Mouse (Mus musculus): ENCODE results near the gene Wdr37. TPM values are rescaled to one million over a fixed set of nuclear protein-coding genes. Genes with fewer than 3 reads are reported as not detected.
A peak's percentile ranks its signal among the peaks of the same experiment; 100 is the strongest.
"Not testable (repeated sequence)": the region's sequence is repeated elsewhere in the genome, so short reads cannot be mapped to it uniquely, and the experiment has no call there.

Gene Wdr37
- total RNA-seq (2018; cell fraction: chromatin; rRNA removed), result 100 to 1,000 TPM in 20 of 26 experiments, 10 to 100 TPM in 6; 79.2 to 231 (median 134) TPM
- 10 to 100 TPM; 19.4 to 36.3 (median 23.0) TPM for total RNA-seq (2018; cell fraction: cytosol; rRNA removed)
- 100 to 1,000 TPM in 3 of 26 experiments, 10 to 100 TPM in 23; 47.4 to 203 (median 75.8) TPM for total RNA-seq (2018; cell fraction: nucleus; rRNA removed)
- polyA plus RNA-seq (2018), result 9.9 to 17.1 TPM (median 17.1 TPM) in 3 replicates

DNA sequence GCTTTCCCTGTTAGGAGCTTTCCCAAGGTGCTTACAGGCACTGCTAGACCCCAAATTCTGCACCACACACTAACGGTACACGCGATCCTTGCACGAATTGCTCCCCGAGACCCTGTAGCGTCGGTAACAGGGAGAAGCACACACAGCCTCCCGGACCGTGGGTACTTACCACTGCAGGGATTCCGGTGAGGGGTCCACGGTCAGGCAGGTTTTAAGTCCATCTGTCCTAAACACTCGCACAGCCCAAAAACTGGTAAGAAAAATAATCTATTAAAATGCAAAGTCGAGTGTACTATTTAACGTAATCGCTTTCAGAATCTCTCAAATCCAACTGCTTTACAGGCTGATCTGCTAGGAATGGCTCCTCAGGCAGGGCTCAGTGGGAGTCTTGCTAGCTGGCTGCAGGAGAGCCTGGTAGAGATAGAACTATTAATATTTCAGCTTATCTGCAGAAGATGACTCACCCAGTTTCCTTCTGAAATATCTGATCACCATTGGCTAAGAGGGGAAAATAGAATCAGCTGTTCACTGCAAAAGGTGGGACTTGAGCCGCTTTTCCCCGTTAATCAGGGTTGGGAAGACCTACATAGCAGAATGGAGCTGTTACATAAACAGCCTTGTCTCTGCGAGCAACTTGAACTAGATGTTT lies at the start of gene Wdr37:
Gene Wdr37, minus strand, starts transcription at position 596 of the 649 bp plus-strand sequence.
- H3K36me3 ChIP-seq (ENCODE audit: inconsistent target), result no peaks in the 10 kb centered on the region
- peaks cover 43% of the 10 kb centered on the region for H3K79me2 ChIP-seq (ENCODE audit: inconsistent target)
- peak within 1 kb of the TSS; percentile 94 for H3K4me3 ChIP-seq (ENCODE audit: inconsistent target)
- H3K27ac ChIP-seq, result peak within 1 kb of the TSS; percentile 95
- WGBS (ENCODE audit: missing documents), result 4% methylated on average over 18 of the region's 18 CpGs

DNA sequence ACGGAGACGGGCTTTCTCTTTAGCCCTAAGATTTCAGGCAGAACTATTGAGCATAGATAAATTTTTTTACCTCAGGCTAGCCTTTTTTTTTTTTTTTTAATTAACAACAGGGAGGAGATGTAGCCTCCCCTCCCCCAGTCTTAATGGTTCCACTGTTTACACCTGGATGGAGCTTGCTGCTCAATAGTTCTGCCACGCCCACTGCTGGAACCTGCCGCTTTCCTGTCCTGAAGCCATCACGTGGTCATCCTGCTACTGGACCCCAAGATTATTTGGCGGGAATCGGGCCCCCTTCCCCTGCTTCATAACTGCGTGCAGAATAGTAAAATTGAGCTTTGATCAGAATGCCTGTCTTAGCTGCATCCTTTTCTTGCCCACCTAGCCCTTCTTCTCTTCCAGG lies 42.2 kb upstream of the Wdr37 start:
- WGBS (ENCODE audit: missing documents), result 92% methylated on average over 7 of the region's 8 CpGs
- H3K27ac ChIP-seq; H3K79me2 ChIP-seq (ENCODE audit: inconsistent target); H3K4me3 ChIP-seq (ENCODE audit: inconsistent target); H3K36me3 ChIP-seq (ENCODE audit: inconsistent target): not testable (repeated sequence)

DNA sequence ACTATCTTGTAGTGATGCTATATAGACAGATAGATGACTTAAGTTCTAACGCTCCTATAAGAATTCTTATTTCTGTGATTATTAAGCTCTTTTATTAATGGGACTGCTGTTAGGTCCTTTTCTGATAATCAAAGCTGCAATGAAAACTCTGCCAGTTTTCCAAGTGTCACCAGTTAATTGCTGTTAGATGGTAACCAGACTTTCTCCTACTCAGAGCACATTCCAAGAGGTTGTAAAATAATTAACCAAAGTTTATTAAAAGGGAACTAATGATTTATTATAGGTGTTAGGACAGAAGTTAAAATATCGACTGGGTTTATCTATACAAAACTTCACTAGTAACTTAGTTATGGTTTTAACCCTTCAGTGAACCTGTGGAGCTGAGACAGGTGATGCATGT lies 34.3 kb upstream of the Wdr37 start:
- not testable (repeated sequence) for H3K4me3 ChIP-seq (ENCODE audit: inconsistent target); H3K27ac ChIP-seq; H3K36me3 ChIP-seq (ENCODE audit: inconsistent target); H3K79me2 ChIP-seq (ENCODE audit: inconsistent target)
- WGBS (ENCODE audit: missing documents), result 93% methylated on average over 2 of the region's 2 CpGs

DNA sequence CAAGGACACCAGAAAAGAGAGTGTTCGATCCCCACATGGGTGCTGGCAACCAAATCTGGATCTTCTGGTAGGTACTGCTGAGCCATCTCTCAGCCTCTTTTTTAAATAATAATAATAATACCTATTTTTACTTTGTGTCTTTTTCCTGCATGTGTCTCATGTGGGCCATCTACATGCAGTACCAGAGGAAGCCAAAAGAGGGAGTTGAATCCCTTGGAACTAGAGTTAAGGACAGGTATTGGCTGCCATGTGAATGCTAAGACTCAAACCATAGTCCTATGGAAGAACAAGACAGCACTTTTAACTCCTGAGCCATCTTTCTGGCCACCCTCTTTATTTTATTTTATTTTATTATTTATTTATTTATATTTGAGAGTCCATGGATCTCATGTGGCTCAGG lies 16.9 kb upstream of the Wdr37 start:
- 100% methylated on average over 1 of the region's 1 CpGs for WGBS (ENCODE audit: missing documents)
- no peak overlapping the region for H3K4me3 ChIP-seq (ENCODE audit: inconsistent target)
- H3K27ac ChIP-seq, result no peak overlapping the region
- H3K79me2 ChIP-seq (ENCODE audit: inconsistent target), result peaks cover 26% of the 10 kb centered on the region
- no peaks in the 10 kb centered on the region for H3K36me3 ChIP-seq (ENCODE audit: inconsistent target)

DNA sequence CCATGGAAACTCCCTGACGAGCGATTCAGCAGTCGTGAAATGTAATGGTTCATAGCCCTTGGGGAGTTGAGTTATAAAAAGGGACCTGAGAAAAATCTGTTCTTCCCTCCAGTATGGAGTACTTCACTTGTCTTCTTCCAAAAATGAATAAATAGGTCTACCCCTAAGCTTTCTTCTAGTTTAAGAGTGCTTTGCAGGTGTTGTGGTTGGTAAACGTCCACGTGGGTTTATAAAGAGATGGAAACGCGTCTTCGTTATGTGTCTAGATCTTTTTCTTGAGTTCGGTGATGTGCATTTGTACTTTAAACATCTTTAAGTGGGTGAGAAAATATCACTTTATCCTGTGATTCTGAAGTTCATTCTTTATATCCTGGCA lies 14.5 kb upstream of the Wdr37 start:
- Histone ChIP-seq H3K79me2 (ENCODE audit: inconsistent target) (peaks cover 26% of the 10 kb centered on the region), H3K27ac (peak overlapping the region; percentile 95), H3K36me3 (ENCODE audit: inconsistent target) (no peaks in the 10 kb centered on the region), H3K4me3 (ENCODE audit: inconsistent target) (peak overlapping the region; percentile 96)
- 5% methylated on average over 9 of the region's 9 CpGs for WGBS (ENCODE audit: missing documents)

DNA sequence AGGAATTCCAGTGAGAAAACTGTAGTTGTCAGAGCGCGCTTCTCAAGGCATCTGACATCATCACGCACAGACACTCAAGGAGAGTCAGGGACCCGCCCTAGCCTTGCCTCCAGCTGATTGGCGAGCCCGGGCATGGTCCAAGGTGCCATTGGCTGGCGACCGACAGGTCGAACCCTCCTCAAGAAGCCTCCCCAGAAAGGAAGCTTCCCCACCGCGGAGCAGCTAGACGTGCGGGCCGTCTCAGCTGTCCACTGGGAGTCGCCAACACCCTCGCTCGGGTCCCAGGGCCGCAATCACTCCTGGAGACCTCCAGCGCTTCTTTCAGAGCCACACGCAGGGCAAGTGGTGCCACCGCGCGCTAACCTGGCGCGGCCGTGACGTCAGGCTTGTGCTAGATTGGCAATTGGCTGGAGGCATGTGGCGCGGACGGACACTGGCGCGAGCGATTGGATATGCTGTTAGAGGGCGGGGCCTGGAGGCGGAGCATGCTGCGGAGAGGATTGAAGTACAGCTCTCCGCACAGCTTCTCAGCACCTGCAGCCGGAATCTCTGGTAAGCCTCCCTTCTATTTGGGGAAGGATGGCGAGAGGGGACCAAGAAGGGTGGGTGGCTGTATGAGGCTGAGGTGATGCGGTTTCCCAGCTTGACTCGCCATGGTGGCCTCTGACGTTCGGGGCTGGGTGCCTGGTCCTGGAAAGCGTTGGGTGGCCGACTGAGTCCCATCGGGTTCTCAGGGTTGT lies 13.9 kb upstream of the Wdr37 start, which contains the start of gene Idi1:
Gene Idi1, plus strand, starts transcription at position 57 of the 740 bp plus-strand sequence.
- Histone ChIP-seq H3K4me3 (ENCODE audit: inconsistent target) (peak within 1 kb of the TSS; percentile 96), H3K27ac (peak within 1 kb of the TSS; percentile 95), H3K36me3 (ENCODE audit: inconsistent target) (no peaks in the 10 kb centered on the region), H3K79me2 (ENCODE audit: inconsistent target) (peaks cover 26% of the 10 kb centered on the region)
- WGBS (ENCODE audit: missing documents), result 0% methylated on average over 39 of the region's 46 CpGs

DNA sequence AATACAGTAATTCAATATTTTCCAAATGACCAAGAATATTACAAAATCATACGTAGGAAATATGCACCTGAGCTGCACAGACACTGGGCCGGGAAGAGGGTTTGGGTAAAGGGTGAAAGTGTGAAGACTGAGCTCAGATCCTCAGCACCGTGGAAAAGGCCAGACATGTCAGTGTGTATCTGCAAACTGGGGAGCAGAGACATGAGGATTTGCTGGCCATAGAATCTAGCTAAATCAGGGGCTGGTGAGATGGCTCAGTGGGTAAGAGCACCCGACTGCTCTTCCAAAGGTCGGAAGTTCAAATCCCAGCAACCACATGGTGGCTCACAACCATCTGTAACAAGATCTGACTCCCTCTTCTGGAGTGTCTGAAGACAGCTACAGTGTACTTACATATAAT lies 12.2 kb upstream of the Wdr37 start:
- 89% methylated on average over 4 of the region's 5 CpGs for WGBS (ENCODE audit: missing documents)
- H3K4me3 ChIP-seq (ENCODE audit: inconsistent target); H3K36me3 ChIP-seq (ENCODE audit: inconsistent target); H3K27ac ChIP-seq: not testable (repeated sequence)
- peaks cover 26% of the 10 kb centered on the region for H3K79me2 ChIP-seq (ENCODE audit: inconsistent target)

DNA sequence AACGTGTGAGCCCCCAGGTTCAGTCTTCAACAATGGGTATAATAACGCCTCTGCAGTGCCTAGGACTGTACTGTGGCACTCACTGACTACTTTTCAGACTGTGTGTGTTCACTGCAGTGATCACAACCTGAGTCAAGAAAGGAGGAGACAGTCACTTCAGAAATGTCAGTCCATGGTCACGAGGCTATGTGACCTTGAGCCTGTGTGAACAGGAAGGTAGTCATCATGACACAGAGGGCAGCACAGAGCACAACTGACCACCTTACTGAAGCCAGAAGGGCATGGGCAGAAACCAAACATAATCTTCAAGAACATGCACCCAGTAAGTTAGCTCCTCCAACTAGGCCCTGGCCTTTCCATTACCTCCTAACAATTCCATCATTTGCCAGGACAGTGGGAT lies 9.9 kb upstream of the Wdr37 start:
- Histone ChIP-seq H3K4me3 (ENCODE audit: inconsistent target) (no peak overlapping the region), H3K36me3 (ENCODE audit: inconsistent target) (no peaks in the 10 kb centered on the region), H3K27ac (no peak overlapping the region), H3K79me2 (ENCODE audit: inconsistent target) (peaks cover 9% of the 10 kb centered on the region)
- WGBS (ENCODE audit: missing documents), result 93% methylated on average over 3 of the region's 3 CpGs

DNA sequence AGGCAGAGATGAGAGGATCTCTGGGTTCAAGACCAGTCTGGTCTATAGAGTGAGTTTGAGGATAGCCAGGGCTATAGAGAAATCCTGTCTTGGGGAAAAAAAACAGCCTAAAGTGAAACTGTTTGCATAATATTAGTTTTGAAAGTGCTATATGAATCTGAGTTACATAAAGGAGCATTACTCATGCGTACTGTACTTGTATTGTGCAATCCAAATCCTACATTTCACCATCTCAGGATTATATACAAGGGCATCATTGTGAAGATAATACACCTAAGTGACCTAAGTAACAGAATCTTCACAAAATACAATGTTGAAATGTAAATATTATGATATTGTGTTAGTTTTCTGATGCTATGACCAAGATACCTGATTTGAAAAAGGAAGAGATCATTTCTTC lies 2.1 kb upstream of the Wdr37 start:
- Histone ChIP-seq H3K36me3 (ENCODE audit: inconsistent target) (no peaks in the 10 kb centered on the region), H3K79me2 (ENCODE audit: inconsistent target) (peaks cover 20% of the 10 kb centered on the region), H3K27ac (0 out of 2 replicates have a peak overlapping the region, but pooled peaks have one; percentile 21), H3K4me3 (ENCODE audit: inconsistent target) (no peak overlapping the region)
- WGBS (ENCODE audit: missing documents), result 14% methylated on average over 1 of the region's 1 CpGs

DNA sequence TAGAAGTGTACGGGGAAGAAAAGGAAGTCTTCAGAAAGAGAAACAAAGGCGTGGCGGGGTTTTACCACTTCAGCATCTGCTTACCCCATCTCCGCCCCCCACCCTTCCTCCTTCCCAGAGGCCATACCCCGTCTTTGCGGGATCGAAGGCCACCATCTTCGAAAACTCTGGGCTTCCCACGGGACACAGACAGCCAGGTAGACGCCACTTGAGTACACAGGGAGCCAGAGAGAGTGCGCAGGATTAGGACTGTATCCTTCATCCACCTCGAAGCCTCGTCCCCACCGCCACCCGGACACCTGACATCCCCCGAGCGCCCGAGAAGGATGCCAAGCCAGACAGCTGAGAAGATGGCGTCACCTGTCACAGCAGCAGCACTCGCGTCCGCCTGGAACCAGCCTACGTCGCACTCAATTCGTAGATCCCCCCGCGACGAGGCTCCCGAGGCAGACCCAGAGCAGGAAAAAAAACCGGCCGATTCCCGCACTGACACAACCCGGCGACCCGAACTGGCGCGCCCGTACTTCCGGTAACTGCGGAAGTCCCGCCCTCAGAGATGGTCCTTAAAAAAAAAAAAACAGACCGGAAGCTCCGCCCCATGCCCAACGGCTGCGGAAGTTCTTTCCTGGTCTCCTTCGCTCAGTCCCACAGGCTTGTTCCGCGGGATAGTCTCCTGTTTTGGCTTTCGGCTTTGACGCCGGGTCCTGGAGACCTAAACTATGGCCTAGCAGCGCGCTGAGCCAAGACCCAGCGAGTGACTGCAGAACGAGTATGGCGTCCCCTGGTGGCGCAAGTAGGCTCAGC lies 997 bp downstream of the Wdr37 start:
- Histone ChIP-seq H3K4me3 (ENCODE audit: inconsistent target) (peak overlapping the region; percentile 94), H3K27ac (peak overlapping the region; percentile 95), H3K36me3 (ENCODE audit: inconsistent target) (no peaks in the 10 kb centered on the region), H3K79me2 (ENCODE audit: inconsistent target) (peaks cover 51% of the 10 kb centered on the region)
- WGBS (ENCODE audit: missing documents), result 2% methylated on average over 57 of the region's 57 CpGs

DNA sequence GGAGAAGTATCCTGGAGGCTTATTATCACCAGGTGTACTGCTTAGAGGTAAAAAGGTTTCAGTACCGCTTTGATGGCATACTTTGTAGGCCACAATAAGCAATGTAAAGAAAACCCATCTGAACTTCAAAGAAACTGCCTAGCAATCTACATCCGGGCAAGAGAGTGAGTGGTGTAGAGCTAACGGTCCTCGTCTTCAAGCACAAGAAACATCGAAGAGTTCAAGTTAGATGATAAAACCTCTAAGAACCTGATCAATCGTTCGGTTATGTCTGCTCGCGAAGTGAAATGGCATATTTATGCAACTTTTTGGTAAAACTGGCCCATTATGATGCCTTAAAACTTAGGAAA lies 1.6 kb downstream of the Wdr37 start:
- H3K79me2 ChIP-seq (ENCODE audit: inconsistent target), result peaks cover 56% of the 10 kb centered on the region
- peak overlapping the region; percentile 94 for H3K4me3 ChIP-seq (ENCODE audit: inconsistent target)
- 3% methylated on average over 9 of the region's 9 CpGs for WGBS (ENCODE audit: missing documents)
- H3K27ac ChIP-seq, result peak overlapping the region; percentile 95
- no peaks in the 10 kb centered on the region for H3K36me3 ChIP-seq (ENCODE audit: inconsistent target)

DNA sequence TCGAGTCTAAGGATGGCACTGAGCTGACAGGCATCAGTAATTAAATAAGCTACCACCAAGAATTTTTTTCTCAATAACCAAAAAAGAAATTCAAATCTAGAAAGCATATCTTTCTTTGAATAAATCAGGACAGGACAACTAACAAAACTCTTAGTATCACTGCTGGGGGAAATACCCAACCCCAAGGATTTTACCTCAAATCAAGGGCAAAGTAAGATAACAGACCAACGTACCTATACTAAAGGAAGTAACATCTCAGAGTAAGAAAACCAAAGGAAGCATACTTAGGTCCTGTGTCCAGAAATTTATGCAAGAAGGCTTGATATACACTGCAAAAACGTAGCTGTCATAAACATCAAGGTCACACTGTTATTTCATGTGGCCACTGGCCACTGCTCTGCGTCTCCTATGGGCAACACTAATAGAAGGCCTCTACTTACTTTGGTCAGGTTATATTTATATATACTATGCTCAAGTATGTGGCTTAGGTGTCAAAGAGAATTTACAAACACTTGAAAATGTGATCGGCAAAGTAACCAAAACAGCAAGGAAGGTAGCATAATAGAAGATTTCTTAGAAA lies 2.0 kb downstream of the Wdr37 start:
- no peaks in the 10 kb centered on the region for H3K36me3 ChIP-seq (ENCODE audit: inconsistent target)
- peak overlapping the region; percentile 94 for H3K4me3 ChIP-seq (ENCODE audit: inconsistent target)
- peaks cover 61% of the 10 kb centered on the region for H3K79me2 ChIP-seq (ENCODE audit: inconsistent target)
- 0 out of 2 replicates have a peak overlapping the region, but pooled peaks have one; percentile 95 for H3K27ac ChIP-seq
- WGBS (ENCODE audit: missing documents), result 31% methylated on average over 5 of the region's 5 CpGs

DNA sequence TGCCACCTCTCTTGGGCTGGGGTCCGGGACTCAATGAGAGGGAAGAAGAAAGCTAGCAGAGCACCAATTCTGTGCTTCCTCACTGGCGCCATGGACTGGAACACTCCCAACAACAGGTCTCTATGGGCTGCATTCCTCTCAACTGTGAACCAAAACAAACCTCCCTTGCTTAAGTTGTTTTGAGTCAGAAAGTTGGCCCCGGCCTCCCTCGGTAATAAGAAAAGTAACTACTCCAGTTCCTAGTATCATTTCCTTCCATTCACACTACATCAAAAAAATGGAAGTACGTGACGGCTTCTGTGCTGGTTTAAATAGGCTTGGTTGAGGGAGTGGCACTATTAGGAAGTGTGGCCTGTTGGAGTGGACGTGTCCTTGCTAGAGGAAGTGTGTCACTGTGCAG lies 5.1 kb downstream of the Wdr37 start:
- 0 out of 2 replicates have a peak overlapping the region, but pooled peaks have one; percentile 12 for H3K27ac ChIP-seq
- WGBS (ENCODE audit: missing documents), result 43% methylated on average over 7 of the region's 7 CpGs
- H3K4me3 ChIP-seq (ENCODE audit: inconsistent target), result no peak overlapping the region
- no peaks in the 10 kb centered on the region for H3K36me3 ChIP-seq (ENCODE audit: inconsistent target)
- H3K79me2 ChIP-seq (ENCODE audit: inconsistent target), result peaks cover 92% of the 10 kb centered on the region

DNA sequence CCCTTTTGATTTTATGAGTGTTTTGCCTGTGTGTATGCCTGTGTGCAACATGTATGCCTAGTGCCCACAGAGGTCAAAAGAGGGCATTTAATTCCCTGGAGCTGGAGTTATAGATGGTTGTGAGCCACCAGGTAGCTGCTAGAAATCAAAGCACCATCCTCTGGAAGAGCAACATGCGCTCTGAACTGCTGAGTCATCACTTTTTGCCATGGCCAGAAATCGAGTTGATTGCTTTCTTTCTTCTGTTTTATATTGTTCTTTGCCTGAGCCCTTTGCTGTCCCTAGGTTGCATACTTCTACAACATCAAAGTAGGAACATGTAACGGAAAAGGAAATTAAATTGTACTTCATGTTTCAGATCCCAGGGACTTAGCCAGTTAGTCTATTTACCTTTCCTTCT lies 6.7 kb downstream of the Wdr37 start:
- 68% methylated on average over 3 of the region's 3 CpGs for WGBS (ENCODE audit: missing documents)
- 0 out of 2 replicates have a peak, but pooled peaks cover 5% of the 10 kb centered on the region for H3K36me3 ChIP-seq (ENCODE audit: inconsistent target)
- H3K4me3 ChIP-seq (ENCODE audit: inconsistent target), result no peak overlapping the region
- H3K27ac ChIP-seq, result no peak overlapping the region
- H3K79me2 ChIP-seq (ENCODE audit: inconsistent target), result peaks cover 100% of the 10 kb centered on the region
